Mouse (Mus musculus) left cerebral cortex, postnatal 4 days (tissue): ENCODE measurements around the gene Mylip. TPM values are rescaled to one million over a fixed set of nuclear protein-coding genes. Genes with fewer than 3 reads are reported as not detected.

Source experiments
- DNase-seq: peaks from one replicate; pipeline ENCODE4 v3.0.0-alpha.2; 2022
- intact Hi-C: fragments of 180-260 bp; cut with DNase I; formaldehyde crosslinking; loops from one replicate; pipeline ENCODE4 v1.15.1; 2025
- total RNA-seq, 2 experiments: library from RNA; stranded (reverse); gene quantifications; 2 replicates each; pipeline ENCODE4 v1.2.3; 2021

Mylip gene
- total RNA-seq, 2 experiments from 2014 or later: 18.5 to 20.0 TPM

- DNase-seq: peak; percentile 34
- intact Hi-C loops: no loop called here
These were observed 32.7 kb downstream of the Mylip start for GRCm38 (mm10) chr13:45422251-45422650.

GRCm38 (mm10) chr13:45422709-45423108 is 33.2 kb downstream of the Mylip start:
- intact Hi-C loops: no loop called here
- peak; percentile 35 for DNase-seq

GRCm38 (mm10) chr13:45423905-45424304 is 34.4 kb downstream of the Mylip start:
- peak; percentile 40 for DNase-seq
- intact Hi-C loops: no loop called here

- intact Hi-C loops: no loop called here
These were observed 39.7 kb downstream of the Mylip start for GRCm38 (mm10) chr13:45429239-45429638.

GRCm38 (mm10) chr13:45437134-45437533 is 47.6 kb downstream of the Mylip start:
- peak; percentile 82 for DNase-seq
- intact Hi-C loops: no loop called here

More at GRCm38 (mm10) chr13:45429239-45429638, 39.7 kb downstream of the Mylip start:
- DNase-seq: no peak

GRCm38 (mm10) chr13:45438853-45439252 is 49.3 kb downstream of the Mylip start:
- intact Hi-C loops: no loop called here

GRCm38 (mm10) chr13:45440226-45440625 is 50.7 kb downstream of the Mylip start:
- intact Hi-C loops: loop anchor here (10.0 kb wide), 1 partner anchor 405 kb away; no protein-coding TSS in a partner anchor

More at GRCm38 (mm10) chr13:45438853-45439252, 49.3 kb downstream of the Mylip start:
- no peak for DNase-seq

GRCm38 (mm10) chr13:45442451-45442850 is 52.9 kb downstream of the Mylip start:
- DNase-seq: no peak
- intact Hi-C loops: loop anchor here (10.0 kb wide), 1 partner anchor 408 kb away; no protein-coding TSS in a partner anchor

More at GRCm38 (mm10) chr13:45440226-45440625, 50.7 kb downstream of the Mylip start:
- DNase-seq: no peak

- DNase-seq: no peak
- intact Hi-C loops: loop anchor here (10.0 kb wide), 1 partner anchor 408 kb away; no protein-coding TSS in a partner anchor
These were observed 53.5 kb downstream of the Mylip start for GRCm38 (mm10) chr13:45442918-45443535.

GRCm38 (mm10) chr13:45444220-45444619 is 54.7 kb downstream of the Mylip start:
- intact Hi-C loops: loop anchor here (10.0 kb wide), 1 partner anchor 409 kb away; no protein-coding TSS in a partner anchor
- no peak for DNase-seq

GRCm38 (mm10) chr13:45444652-45445051 is 55.1 kb downstream of the Mylip start:
- no peak for DNase-seq
- intact Hi-C loops: loop anchor here (10.0 kb wide), 1 partner anchor 410 kb away; no protein-coding TSS in a partner anchor

GRCm38 (mm10) chr13:45446636-45447035 is 57.1 kb downstream of the Mylip start:
- intact Hi-C loops: loop anchor here (10.0 kb wide), 1 partner anchor 412 kb away; no protein-coding TSS in a partner anchor
- DNase-seq: no peak

- intact Hi-C loops: no loop called here
- DNase-seq: no peak
These were observed 62.9 kb downstream of the Mylip start for GRCm38 (mm10) chr13:45452437-45452836.

GRCm38 (mm10) chr13:45453033-45453432 is 63.5 kb downstream of the Mylip start:
- intact Hi-C loops: no loop called here
- no peak for DNase-seq

GRCm38 (mm10) chr13:45454044-45454443 is 64.5 kb downstream of the Mylip start:
- intact Hi-C loops: no loop called here
- DNase-seq: no peak

- no peak for DNase-seq
- intact Hi-C loops: no loop called here
These were observed 65.1 kb downstream of the Mylip start for GRCm38 (mm10) chr13:45454641-45455040.

GRCm38 (mm10) chr13:45455108-45455861 is 65.7 kb downstream of the Mylip start:
- intact Hi-C loops: no loop called here

GRCm38 (mm10) chr13:45455862-45456192 is 66.3 kb downstream of the Mylip start:
- intact Hi-C loops: no loop called here

More at GRCm38 (mm10) chr13:45455108-45455861, 65.7 kb downstream of the Mylip start:
- no peak for DNase-seq

GRCm38 (mm10) chr13:45457459-45457858 is 67.9 kb downstream of the Mylip start:
- intact Hi-C loops: no loop called here
- DNase-seq: no peak

More at GRCm38 (mm10) chr13:45455862-45456192, 66.3 kb downstream of the Mylip start:
- no peak for DNase-seq

- intact Hi-C loops: no loop called here
- peak; percentile 29 for DNase-seq
These were observed 70.6 kb downstream of the Mylip start for GRCm38 (mm10) chr13:45460177-45460576.

- DNase-seq: peak; percentile 62
- intact Hi-C loops: no loop called here
These were observed 71.9 kb downstream of the Mylip start for GRCm38 (mm10) chr13:45461370-45461958.
